Mouse (Mus musculus): ENCODE data around the gene Asb16. TPM values are rescaled to one million over a fixed set of nuclear protein-coding genes. Genes with fewer than 3 reads are reported as not detected.

Asb16 gene
- polyA plus RNA-seq, 1 experiment from 2014 or later: 0.13 TPM

DNA sequence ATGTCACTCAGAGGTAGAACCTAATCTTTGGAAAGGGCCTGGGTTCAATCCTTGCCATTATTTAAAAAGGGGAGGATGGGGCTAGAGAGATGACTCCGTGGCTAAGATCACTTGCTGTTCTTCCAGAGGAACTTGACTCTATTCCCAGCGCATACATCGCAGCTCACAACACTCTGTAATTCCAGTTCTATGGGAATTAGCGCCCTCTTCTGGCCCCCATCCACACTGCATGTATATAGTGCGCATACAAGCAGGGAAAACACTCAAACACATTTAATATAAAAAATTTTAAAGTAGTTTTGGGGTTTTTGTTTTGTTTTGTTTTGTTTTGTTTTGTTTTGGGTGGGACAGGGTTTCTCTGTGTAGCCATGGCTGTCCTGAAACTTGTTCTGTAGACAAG, 26.7 kb upstream of the Asb16 start:
- WGBS: 55% methylated on average over 5 of the region's 5 CpGs
- no peak overlapping the region for H3K4me3 ChIP-seq
- no peak overlapping the region for H3K9ac ChIP-seq
- H3K4me2 ChIP-seq: no peak overlapping the region
- H3K36me3 ChIP-seq: no peaks in the 10 kb centered on the region
- no peak overlapping the region for H3K27ac ChIP-seq (ENCODE audit: poor library complexity, severe bottlenecking)
- H3K4me1 ChIP-seq (replicated peaks): peaks cover 13% of the 10 kb centered on the region
- ATAC-seq (ENCODE audit: insufficient number of reproducible peaks, low FRiP score): no peak
- H3K27me3 ChIP-seq (replicated peaks): no peaks in the 10 kb centered on the region
- 0 out of 2 replicates have a peak, but pooled peaks cover 3% of the 10 kb centered on the region for H3K9me3 ChIP-seq (replicated peaks)

DNA sequence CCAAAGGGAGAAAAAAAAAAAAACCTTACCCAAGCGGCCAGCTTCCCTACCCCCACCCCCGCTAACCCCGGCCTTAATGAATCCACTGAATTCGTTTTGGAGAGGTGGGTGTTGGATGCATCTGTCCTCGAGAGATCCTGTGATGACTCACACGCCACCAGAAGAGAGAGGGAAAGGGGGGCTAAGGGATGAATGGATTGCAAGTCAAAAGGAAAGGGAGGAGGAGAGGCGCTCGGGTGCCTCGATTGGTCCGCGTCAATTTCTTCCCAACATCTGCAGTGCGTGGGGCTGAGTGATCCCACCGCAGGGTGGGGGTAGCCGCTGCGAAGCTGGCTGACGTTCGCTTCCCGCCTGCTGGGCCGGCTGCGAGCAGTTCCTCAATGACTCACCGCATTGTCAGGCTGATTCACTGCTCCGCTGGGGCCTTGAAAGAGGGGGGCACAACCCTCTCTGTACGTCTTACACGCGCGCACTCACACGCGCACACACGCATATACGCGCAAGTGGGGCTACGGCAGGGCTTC, 23.6 kb upstream of the Asb16 start:
- Histone ChIP-seq H3K27me3 (replicated peaks) (no peaks in the 10 kb centered on the region), H3K9me3 (replicated peaks) (0 out of 2 replicates have a peak, but pooled peaks cover 3% of the 10 kb centered on the region), H3K9ac (peak overlapping the region; percentile 43), H3K27ac (ENCODE audit: poor library complexity, severe bottlenecking) (no peak overlapping the region), H3K4me2 (peak overlapping the region; percentile 67), H3K4me1 (replicated peaks) (peaks cover 28% of the 10 kb centered on the region), H3K36me3 (no peaks in the 10 kb centered on the region), H3K4me3 (peak overlapping the region; percentile 33)
- peak; percentile 64; the same call in 1 of the 2 replicates for ATAC-seq (ENCODE audit: insufficient number of reproducible peaks, low FRiP score)
- 2% methylated on average over 32 of the region's 32 CpGs for WGBS

GRCm38 (mm10) chr11:102245581-102246272, 22.8 kb upstream of the Asb16 start:
- no peak for ATAC-seq (ENCODE audit: insufficient number of reproducible peaks, low FRiP score)
- Histone ChIP-seq H3K4me2 (peak overlapping the region; percentile 67), H3K9me3 (replicated peaks) (0 out of 2 replicates have a peak, but pooled peaks cover 3% of the 10 kb centered on the region), H3K27me3 (replicated peaks) (no peaks in the 10 kb centered on the region), H3K36me3 (no peaks in the 10 kb centered on the region; the same call in 1 of the 2 replicates), H3K4me1 (replicated peaks) (peaks cover 28% of the 10 kb centered on the region), H3K9ac (peak overlapping the region; percentile 43), H3K4me3 (peak overlapping the region; percentile 33), H3K27ac (ENCODE audit: poor library complexity, severe bottlenecking) (no peak overlapping the region)
- 62% methylated on average over 14 of the region's 14 CpGs for WGBS

DNA sequence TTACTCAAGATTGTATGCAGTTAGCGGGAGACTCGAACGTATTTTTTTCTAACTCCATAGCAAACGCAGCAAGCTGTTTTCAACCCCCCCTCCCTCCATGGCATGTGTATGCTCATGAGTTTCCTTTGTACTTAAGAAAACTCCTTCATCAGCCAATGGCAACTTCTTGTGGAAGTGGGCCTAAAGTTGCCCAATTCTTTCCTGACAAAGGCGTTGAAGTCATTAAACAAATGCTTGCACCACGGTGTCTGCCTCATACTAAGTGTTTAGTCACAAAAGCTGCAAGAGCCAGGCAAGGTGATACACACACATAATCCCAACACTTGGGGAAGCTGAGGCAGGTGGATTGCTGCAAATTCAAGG, 22.3 kb upstream of the Asb16 start:
- WGBS: 86% methylated on average over 6 of the region's 6 CpGs
- ATAC-seq (ENCODE audit: insufficient number of reproducible peaks, low FRiP score): no peak
- no peak overlapping the region for H3K9ac ChIP-seq
- no peak overlapping the region for H3K4me2 ChIP-seq
- H3K4me3 ChIP-seq: no peak overlapping the region
- H3K4me1 ChIP-seq (replicated peaks): peaks cover 28% of the 10 kb centered on the region
- H3K27ac ChIP-seq (ENCODE audit: poor library complexity, severe bottlenecking): no peak overlapping the region
- H3K27me3 ChIP-seq (replicated peaks): no peaks in the 10 kb centered on the region
- peaks cover 5% of the 10 kb centered on the region for H3K36me3 ChIP-seq
- 0 out of 2 replicates have a peak, but pooled peaks cover 3% of the 10 kb centered on the region for H3K9me3 ChIP-seq (replicated peaks)

DNA sequence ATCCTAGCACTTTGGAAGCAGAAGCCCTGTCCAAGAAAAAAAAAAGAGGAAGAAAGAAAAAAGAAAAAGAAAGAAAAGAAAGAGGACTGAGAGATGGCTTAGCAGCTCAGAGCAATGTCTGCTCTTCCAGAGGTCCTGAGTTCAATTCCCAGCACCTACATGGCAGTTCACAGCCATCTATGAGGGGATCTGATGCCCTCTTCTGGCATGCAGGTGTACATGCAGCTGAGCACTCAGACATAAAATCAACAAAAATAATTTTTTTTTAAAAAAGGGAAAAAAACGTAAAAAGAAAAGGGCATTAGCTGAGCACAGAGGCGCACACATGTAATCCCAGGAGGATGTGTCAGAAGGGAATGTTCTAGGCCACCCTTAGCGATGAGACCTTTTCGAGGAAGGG, 21.7 kb upstream of the Asb16 start:
- WGBS: 85% methylated on average over 4 of the region's 4 CpGs
- Histone ChIP-seq H3K27me3 (replicated peaks) (no peaks in the 10 kb centered on the region), H3K36me3 (peaks cover 9% of the 10 kb centered on the region), H3K9ac (no peak overlapping the region), H3K4me2 (no peak overlapping the region), H3K4me1 (replicated peaks) (peaks cover 28% of the 10 kb centered on the region), H3K27ac (ENCODE audit: poor library complexity, severe bottlenecking) (no peak overlapping the region), H3K9me3 (replicated peaks) (0 out of 2 replicates have a peak, but pooled peaks cover 1% of the 10 kb centered on the region), H3K4me3 (no peak overlapping the region)
- ATAC-seq (ENCODE audit: insufficient number of reproducible peaks, low FRiP score): no peak

DNA sequence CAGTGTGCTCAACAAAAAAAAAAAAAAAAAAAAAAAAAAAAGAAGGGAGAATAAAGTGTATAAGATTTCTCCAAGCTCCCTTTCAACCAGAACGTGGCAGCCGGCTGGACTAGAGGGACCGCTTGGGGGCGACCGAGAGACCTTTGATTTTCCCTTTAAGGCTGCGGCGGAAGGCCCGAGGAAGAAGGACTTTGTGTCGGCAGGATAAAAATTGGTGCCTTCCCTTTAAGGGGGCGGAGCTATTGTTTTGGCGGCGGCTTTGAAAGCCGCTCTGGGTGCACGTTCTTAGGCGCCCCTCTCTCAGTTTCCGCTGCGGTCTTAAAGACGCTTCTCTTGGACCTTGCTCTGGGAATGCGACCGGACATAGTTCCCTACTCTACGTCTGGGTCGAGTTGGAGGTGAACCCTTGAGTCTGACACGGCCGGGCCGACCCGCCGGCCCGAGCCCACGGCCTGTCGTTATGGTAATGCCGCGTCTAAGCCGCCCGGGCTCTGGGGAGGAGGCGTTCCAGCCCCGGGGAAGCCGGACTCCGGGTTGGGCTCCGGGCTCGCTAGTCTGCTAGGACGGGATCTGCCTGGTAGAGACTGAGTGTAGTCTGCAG, 19.8 kb upstream of the Asb16 start, which contains the start of gene BC030867:
TSS of gene BC030867 (plus strand) at position 253 of the 601 bp plus-strand sequence.
- no peaks in the 10 kb centered on the region for H3K9me3 ChIP-seq (replicated peaks)
- H3K9ac ChIP-seq: peak within 1 kb of the TSS; percentile 93
- no peaks in the 10 kb centered on the region for H3K27me3 ChIP-seq (replicated peaks)
- H3K4me2 ChIP-seq: peak within 1 kb of the TSS; percentile 98
- peaks cover 16% of the 10 kb centered on the region for H3K36me3 ChIP-seq
- H3K27ac ChIP-seq (ENCODE audit: poor library complexity, severe bottlenecking): peak within 1 kb of the TSS; percentile 54; the same call in 1 of the 2 replicates
- whole genome bisulfite sequencing: under 1% methylated on average over 41 of the region's 41 CpGs
- H3K4me1 ChIP-seq (replicated peaks): peaks cover 31% of the 10 kb centered on the region
- peak; percentile 56 for ATAC-seq (ENCODE audit: insufficient number of reproducible peaks, low FRiP score)
- peak within 1 kb of the TSS; percentile 90 for H3K4me3 ChIP-seq

DNA sequence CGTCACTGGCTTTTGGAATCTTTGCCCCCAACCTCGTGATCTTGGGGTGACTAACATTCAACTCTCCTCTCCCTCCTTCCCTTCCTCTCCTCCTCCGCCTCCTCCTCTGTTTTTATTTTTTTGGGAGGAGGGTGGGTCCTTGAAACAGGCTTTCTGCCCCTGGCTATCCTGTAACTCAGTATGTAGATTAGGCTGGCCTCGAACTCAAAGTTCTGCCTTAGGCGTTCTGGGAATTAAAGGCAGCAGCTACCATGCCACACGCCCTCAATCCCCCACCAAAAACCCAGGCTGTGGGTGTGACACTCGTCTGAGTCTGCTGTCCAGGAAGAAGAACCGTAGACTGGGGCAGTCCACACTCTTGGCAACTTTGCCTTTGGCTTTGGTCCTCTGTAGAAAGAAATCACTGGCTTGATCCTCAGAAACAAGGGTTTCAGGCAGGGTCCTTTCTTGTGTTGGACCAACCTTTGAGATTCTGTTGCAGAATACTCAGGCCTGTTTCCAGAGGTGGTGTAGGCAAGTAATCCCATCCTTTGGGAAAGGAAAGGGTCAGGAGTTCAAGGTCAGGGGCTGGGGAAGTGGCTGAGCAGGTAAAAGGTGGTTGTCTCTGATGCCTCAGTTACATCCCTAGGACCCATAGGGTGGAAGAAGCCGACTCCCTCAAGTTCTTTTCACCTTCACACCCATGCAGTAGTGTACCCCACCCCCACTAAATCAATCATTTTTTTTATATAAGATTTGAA, 19.0 kb upstream of the Asb16 start:
- H3K4me3 ChIP-seq: peak overlapping the region; percentile 90
- H3K27ac ChIP-seq (ENCODE audit: poor library complexity, severe bottlenecking): no peak overlapping the region
- peaks cover 39% of the 10 kb centered on the region for H3K4me1 ChIP-seq (replicated peaks)
- peaks cover 16% of the 10 kb centered on the region for H3K36me3 ChIP-seq
- H3K4me2 ChIP-seq: peak overlapping the region; percentile 98
- no peaks in the 10 kb centered on the region for H3K27me3 ChIP-seq (replicated peaks)
- no peak for ATAC-seq (ENCODE audit: insufficient number of reproducible peaks, low FRiP score)
- WGBS: 12% methylated on average over 9 of the region's 9 CpGs
- H3K9ac ChIP-seq: peak overlapping the region; percentile 93
- H3K9me3 ChIP-seq (replicated peaks): no peaks in the 10 kb centered on the region

DNA sequence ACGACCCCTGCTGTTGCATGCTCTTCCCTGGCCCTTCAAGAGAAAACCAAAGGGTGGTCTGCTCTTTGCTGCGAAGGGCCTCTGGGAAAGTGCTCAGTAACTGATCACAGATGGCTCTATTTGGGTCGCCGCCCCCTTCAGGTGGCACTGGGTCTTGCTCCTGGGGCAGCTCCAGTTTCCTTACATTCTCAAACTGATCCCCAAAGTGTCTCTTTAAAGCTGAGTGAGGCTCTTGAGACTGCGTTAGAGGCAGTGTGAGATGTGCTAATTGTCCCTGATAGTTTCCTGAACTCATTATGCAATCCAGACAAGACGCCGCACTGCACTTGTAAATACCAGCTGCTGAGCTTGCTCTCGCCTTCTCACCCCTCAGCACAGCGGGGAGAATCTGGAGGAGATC, 11.0 kb upstream of the Asb16 start:
- Histone ChIP-seq H3K27me3 (replicated peaks) (no peaks in the 10 kb centered on the region), H3K4me1 (replicated peaks) (peaks cover 34% of the 10 kb centered on the region), H3K27ac (ENCODE audit: poor library complexity, severe bottlenecking) (no peak overlapping the region), H3K4me2 (no peak overlapping the region), H3K4me3 (no peak overlapping the region), H3K9me3 (replicated peaks) (no peaks in the 10 kb centered on the region), H3K9ac (0 out of 2 replicates have a peak overlapping the region, but pooled peaks have one; percentile 23), H3K36me3 (peaks cover 51% of the 10 kb centered on the region)
- no peak for ATAC-seq (ENCODE audit: insufficient number of reproducible peaks, low FRiP score)
- WGBS: 42% methylated on average over 9 of the region's 9 CpGs

- no peak overlapping the region for H3K27ac ChIP-seq (ENCODE audit: poor library complexity, severe bottlenecking)
- peaks cover 53% of the 10 kb centered on the region for H3K36me3 ChIP-seq
- H3K9ac ChIP-seq: 0 out of 2 replicates have a peak overlapping the region, but pooled peaks have one; percentile 14
- ATAC-seq (ENCODE audit: insufficient number of reproducible peaks, low FRiP score): no peak
- no peak overlapping the region for H3K4me2 ChIP-seq
- no peaks in the 10 kb centered on the region for H3K9me3 ChIP-seq (replicated peaks)
- WGBS: 58% methylated on average over 6 of the region's 6 CpGs
- peaks cover 34% of the 10 kb centered on the region for H3K4me1 ChIP-seq (replicated peaks)
- H3K27me3 ChIP-seq (replicated peaks): no peaks in the 10 kb centered on the region
- no peak overlapping the region for H3K4me3 ChIP-seq
Measured at GRCm38 (mm10) chr11:102258095-102258494, 10.4 kb upstream of the Asb16 start.

DNA sequence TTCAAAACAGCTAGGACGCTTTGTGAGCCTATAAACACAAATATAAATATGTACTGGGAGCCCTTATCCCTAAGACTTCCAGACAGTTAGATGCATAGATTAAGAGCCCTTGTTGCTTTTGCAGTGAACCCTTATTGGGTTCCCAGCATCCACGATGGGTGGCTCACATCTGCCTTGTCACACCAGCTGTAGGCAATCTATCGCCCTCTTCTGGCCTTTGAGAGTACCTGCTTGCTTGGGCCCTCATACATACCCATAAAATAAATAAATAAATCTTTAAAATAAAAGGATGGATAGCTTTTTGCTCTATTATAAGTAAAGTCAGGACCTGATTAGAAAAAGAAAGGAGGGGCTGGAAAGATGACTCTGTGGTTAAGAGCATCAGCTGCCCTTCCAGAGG, 10.0 kb upstream of the Asb16 start:
- Histone ChIP-seq H3K4me2 (no peak overlapping the region), H3K9me3 (replicated peaks) (no peaks in the 10 kb centered on the region), H3K4me3 (no peak overlapping the region), H3K9ac (no peak overlapping the region), H3K27ac (ENCODE audit: poor library complexity, severe bottlenecking) (no peak overlapping the region), H3K4me1 (replicated peaks) (peaks cover 33% of the 10 kb centered on the region), H3K27me3 (replicated peaks) (no peaks in the 10 kb centered on the region), H3K36me3 (peaks cover 56% of the 10 kb centered on the region)
- WGBS: 80% methylated on average over 3 of the region's 3 CpGs
- ATAC-seq (ENCODE audit: insufficient number of reproducible peaks, low FRiP score): no peak

- H3K4me1 ChIP-seq (replicated peaks): peaks cover 7% of the 10 kb centered on the region; the same call in 1 of the 2 replicates
- H3K36me3 ChIP-seq: peaks cover 50% of the 10 kb centered on the region
- 88% methylated on average over 7 of the region's 7 CpGs for WGBS
- ATAC-seq (ENCODE audit: insufficient number of reproducible peaks, low FRiP score): no peak
- no peaks in the 10 kb centered on the region for H3K27me3 ChIP-seq (replicated peaks)
- H3K4me2 ChIP-seq: no peak overlapping the region
- no peak overlapping the region for H3K27ac ChIP-seq (ENCODE audit: poor library complexity, severe bottlenecking)
- no peak overlapping the region for H3K9ac ChIP-seq
- H3K4me3 ChIP-seq: no peak overlapping the region
- H3K9me3 ChIP-seq (replicated peaks): no peaks in the 10 kb centered on the region
Measured at GRCm38 (mm10) chr11:102263211-102263610, 5.3 kb upstream of the Asb16 start.
